Mouse (Mus musculus): Measurements from ENCODE around the gene Olfr721-ps1. TPM values are rescaled to one million over a fixed set of nuclear protein-coding genes. Genes with fewer than 3 reads are reported as not detected.
A peak's percentile ranks its signal among the peaks of the same experiment; 100 is the strongest.

Olfr721-ps1 gene
- not detected for total RNA-seq (2022)

GRCm38 (mm10) chr14:14400998-14401397, at the start of gene Olfr721-ps1:
TSS of gene Olfr721-ps1 (plus strand) at chr14:14401298.
- no peak for DNase-seq (ENCODE audit: low spot score in 2 of 2)

- peak in 1 of 2 experiments; percentile 9 for DNase-seq (ENCODE audit: low spot score in 2 of 2)
Observed at GRCm38 (mm10) chr14:14351721-14352590, 49.1 kb upstream of the Olfr721-ps1 start.

- DNase-seq (ENCODE audit: low spot score in 2 of 2) = peak in 1 of 2 experiments; percentile 5
Observed at GRCm38 (mm10) chr14:14352606-14353005, 48.5 kb upstream of the Olfr721-ps1 start.

- no peak for DNase-seq (ENCODE audit: low spot score in 2 of 2)
Observed at GRCm38 (mm10) chr14:14353081-14353732, 47.9 kb upstream of the Olfr721-ps1 start.

- peak in 1 of 2 experiments; percentile 11 for DNase-seq (ENCODE audit: low spot score in 2 of 2)
Observed at GRCm38 (mm10) chr14:14353740-14354510, 47.2 kb upstream of the Olfr721-ps1 start.

GRCm38 (mm10) chr14:14354511-14355359, 46.4 kb upstream of the Olfr721-ps1 start:
- no peak for DNase-seq (ENCODE audit: low spot score in 2 of 2)

- DNase-seq (ENCODE audit: low spot score in 2 of 2) = no peak
Observed at GRCm38 (mm10) chr14:14355360-14355646, 45.8 kb upstream of the Olfr721-ps1 start.

GRCm38 (mm10) chr14:14395535-14395934, 5.6 kb upstream of the Olfr721-ps1 start:
- DNase-seq (ENCODE audit: low spot score in 2 of 2) = no peak

GRCm38 (mm10) chr14:14436078-14436658, 35.1 kb downstream of the Olfr721-ps1 start:
- DNase-seq (ENCODE audit: low spot score in 2 of 2) = no peak

Other genes with a start within 250 kb of the Olfr721-ps1 start
- gene Olfr720, start 214.5 kb upstream of the Olfr721-ps1 start, total RNA-seq (2022) = not detected
- not detected for gene Olfr31, start 78.5 kb upstream of the Olfr721-ps1 start, total RNA-seq (2022)
- 1 to 10 TPM; 2.9 to 7.3 (median 4.9) TPM for gene Il3ra, start 55.0 kb upstream of the Olfr721-ps1 start, total RNA-seq (2022)

Data from left cerebral cortex, adult 8-10 months (tissue).